Mouse (Mus musculus) CH12.LX (cell line): ENCODE measurements at regions not wholly inside any gene's neighbourhood (a gene's known extent, or its start where the extent isn't known, plus 50 kb on each side); places are given as distances from the start of the nearest gene placed in this dataset.

Experiments used
- DNase-seq: peaks from one replicate; pipeline ENCODE4 v3.0.0-alpha.2; 2013; ENCODE audit errors: extremely low read depth
- H3K27ac ChIP-seq: 2 replicates; pipeline ENCODE4 v1.5.1; 2012; ENCODE audit warnings: low read depth, mild to moderate bottlenecking, control low read depth, moderate library complexity; ENCODE audit not compliant: insufficient read depth
- H3K27me3 ChIP-seq: replicated peaks from 2 replicates; pipeline ENCODE3; 2012; ENCODE audit warnings: inconsistent platforms
- H3K36me3 ChIP-seq, 2 experiments: replicated peaks in 1 of 2; 2 replicates each; pipeline versions ENCODE3 to v1.6.1; 2012; ENCODE audit warnings: inconsistent platforms in 1 of 2, low read length in 1 of 2, mild to moderate bottlenecking in 1 of 2, mixed read lengths in 1 of 2, moderate library complexity in 1 of 2; ENCODE audit not compliant: control insufficient read depth in 1 of 2, insufficient read depth in 1 of 2
- H3K4me1 ChIP-seq, 2 experiments: 2 replicates each; pipeline ENCODE4 v1.6.1; 2012; ENCODE audit warnings: inconsistent platforms in 1 of 2, moderate library complexity in 1 of 2; ENCODE audit not compliant: insufficient read depth in 2 of 2, control insufficient read depth in 1 of 2
- H3K4me2 ChIP-seq: 2 replicates; pipeline ENCODE4 v1.6.1; 2012; ENCODE audit warnings: low read depth, mild to moderate bottlenecking, control low read depth; ENCODE audit not compliant: poor library complexity, insufficient read depth, severe bottlenecking
- H3K4me3 ChIP-seq, 3 experiments: fragments of 150-350 bp in 1 of 3; sonication (generic) in 1 of 3; replicated peaks in 1 of 3; 2 replicates each; pipeline versions ENCODE3 to v1.5.1; 2011 to 2012; ENCODE audit warnings: low read depth in 2 of 3, low read length in 2 of 3, mild to moderate bottlenecking in 2 of 3, moderate library complexity in 2 of 3, control low read depth in 1 of 3, improper control_type of control experiment in 1 of 3, inconsistent platforms in 1 of 3, mixed read lengths in 1 of 3; ENCODE audit not compliant: poor library complexity in 1 of 3
- H3K79me2 ChIP-seq: replicated peaks from 2 replicates; pipeline ENCODE4 v1.6.1; 2012; ENCODE audit warnings: mild to moderate bottlenecking, moderate library complexity; ENCODE audit not compliant: control insufficient read depth, poor library complexity, insufficient read depth, severe bottlenecking; ENCODE audit errors: extremely low read depth
- H3K9ac ChIP-seq: 2 replicates; pipeline ENCODE4 v1.6.1; 2012; ENCODE audit warnings: low read depth, mild to moderate bottlenecking, control low read depth, moderate library complexity; ENCODE audit not compliant: insufficient read depth
- H3K9me3 ChIP-seq: replicated peaks from 2 replicates; pipeline ENCODE3; 2012; ENCODE audit warnings: low read length, inconsistent platforms, mixed read lengths
- BHLHE40 ChIP-seq: IDR thresholded peaks from 2 replicates; pipeline ENCODE4 v1.6.1; 2011; ENCODE audit warnings: mild to moderate bottlenecking, low read depth, low read length, improper control_type of control experiment
- CHD2 ChIP-seq: IDR thresholded peaks from 2 replicates; pipeline ENCODE4 v1.6.1; 2011; ENCODE audit warnings: low read length, improper control_type of control experiment
- CTCF ChIP-seq, 2 experiments: IDR thresholded peaks in 1 of 2; conservative IDR thresholded peaks in 1 of 2; 2 replicates each; pipeline ENCODE4 v1.5.1; 2011 to 2012; ENCODE audit warnings: low read depth in 2 of 2, low read length in 2 of 2, improper control_type of control experiment in 1 of 2, inconsistent platforms in 1 of 2, mild to moderate bottlenecking in 1 of 2, moderate library complexity in 1 of 2
- EP300 ChIP-seq: IDR thresholded peaks from 2 replicates; pipeline ENCODE4 v1.6.1; 2011; ENCODE audit warnings: low read length, improper control_type of control experiment
- ETS1 ChIP-seq: conservative IDR thresholded peaks from 2 replicates; pipeline ENCODE4 v1.6.1; 2012; ENCODE audit warnings: low read depth, mild to moderate bottlenecking, inconsistent platforms, low read length, improper control_type of control experiment, moderate library complexity
- GABPA ChIP-seq: IDR thresholded peaks from 2 replicates; pipeline ENCODE4 v1.6.1; 2012; ENCODE audit warnings: low read depth, low read length, improper control_type of control experiment, inconsistent platforms; ENCODE audit not compliant: insufficient replicate concordance
- IRF4 ChIP-seq: IDR thresholded peaks from 2 replicates; pipeline ENCODE4 v1.6.1; 2014; ENCODE audit warnings: low read depth, mild to moderate bottlenecking, inconsistent platforms, low read length, improper control_type of control experiment
- JUND ChIP-seq: conservative IDR thresholded peaks from 2 replicates; pipeline ENCODE4 v1.6.1; 2011; ENCODE audit warnings: low read depth, low read length, improper control_type of control experiment
- KAT2A ChIP-seq: IDR thresholded peaks from 2 replicates; pipeline ENCODE4 v1.6.1; 2012; ENCODE audit warnings: low read length, improper control_type of control experiment, inconsistent platforms; ENCODE audit not compliant: insufficient replicate concordance
- MXI1 ChIP-seq: IDR thresholded peaks from 2 replicates; pipeline ENCODE4 v1.6.1; 2011; ENCODE audit warnings: mild to moderate bottlenecking, low read depth, low read length, improper control_type of control experiment
- NRF1 ChIP-seq: IDR thresholded peaks from 2 replicates; pipeline ENCODE4 v1.6.1; 2014; ENCODE audit warnings: low read depth, mild to moderate bottlenecking, inconsistent platforms, low read length, improper control_type of control experiment, moderate library complexity
- RAD21 ChIP-seq: IDR thresholded peaks from 2 replicates; pipeline ENCODE4 v1.6.1; 2011; ENCODE audit warnings: low read depth, mild to moderate bottlenecking, low read length, improper control_type of control experiment, moderate library complexity
- SMC3 ChIP-seq: IDR thresholded peaks from 2 replicates; pipeline ENCODE4 v1.6.1; 2011; ENCODE audit warnings: low read depth, low read length, improper control_type of control experiment
- TBP ChIP-seq: conservative IDR thresholded peaks from 2 replicates; pipeline ENCODE4 v1.6.1; 2011; ENCODE audit warnings: low read depth, low read length, improper control_type of control experiment
- TCF12 ChIP-seq: IDR thresholded peaks from 2 replicates; pipeline ENCODE4 v1.6.1; 2014; ENCODE audit warnings: low read depth, mild to moderate bottlenecking, inconsistent platforms, low read length, improper control_type of control experiment
- USF1 ChIP-seq: IDR thresholded peaks from 2 replicates; pipeline ENCODE4 v1.6.1; 2014; ENCODE audit warnings: low read depth, mild to moderate bottlenecking, inconsistent platforms, low read length, improper control_type of control experiment
- USF2 ChIP-seq: conservative IDR thresholded peaks from 2 replicates; pipeline ENCODE4 v1.6.1; 2011; ENCODE audit warnings: low read depth, low read length, improper control_type of control experiment
- ZMIZ1 ChIP-seq: IDR thresholded peaks from 2 replicates; pipeline ENCODE4 v1.6.1; 2012; ENCODE audit warnings: low read depth, mild to moderate bottlenecking, inconsistent platforms, low read length, improper control_type of control experiment
- dilution Hi-C: fragments of 300-500 bp; cut with MboI; formaldehyde crosslinking; loops from 2 replicates; pipeline ENCODE4 v1.14.3; 2020; ENCODE audit warnings: low sequenced_read_pairs; ENCODE audit not compliant: extremely low pct_unique_long_range_greater_than_20kb, extremely low pct_ligation_motif_present
- in situ Hi-C: fragments of 300-500 bp; cut with MboI; formaldehyde crosslinking; loops from 3 replicates; pipeline ENCODE4 v1.14.3; 2019; ENCODE audit warnings: low sequenced_read_pairs, low pct_ligation_motif_present, low pct_unique_long_range_greater_than_20kb, mixed read lengths

GRCm38 (mm10) chr14:25323542-25324484 lies 135.2 kb upstream of the Zmiz1 start:
- no peak overlapping the region for H3K9ac ChIP-seq
- H3K27me3 ChIP-seq, result peaks cover 8% of the 10 kb centered on the region
- no peak overlapping the region for H3K27ac ChIP-seq
- no peak overlapping the region for H3K4me2 ChIP-seq
- in situ Hi-C loops (no loop called here), dilution Hi-C loops (no loop called here)
- H3K79me2 ChIP-seq, result no peaks in the 10 kb centered on the region
- no peaks in the 10 kb centered on the region for H3K9me3 ChIP-seq
- H3K4me1 ChIP-seq, result peaks cover 16 to 48% of the 10 kb centered on the region in 2 experiments
- no peak for DNase-seq
- TF ChIP-seq CHD2 (no peak), TCF12 (no peak), TBP (no peak)
- H3K36me3 ChIP-seq, result no peaks in the 10 kb centered on the region
- H3K4me3 ChIP-seq, result peak overlapping the region in 1 of 3 experiments; percentile 31

GRCm38 (mm10) chr14:25325887-25326286 lies 133.1 kb upstream of the Zmiz1 start:
- DNase-seq, result peak; percentile 87

GRCm38 (mm10) chr14:25328230-25328629 lies 130.8 kb upstream of the Zmiz1 start:
- no peaks in the 10 kb centered on the region for H3K79me2 ChIP-seq
- no peaks in the 10 kb centered on the region for H3K36me3 ChIP-seq
- no peak overlapping the region for H3K27ac ChIP-seq
- peaks cover 20 to 44% of the 10 kb centered on the region in 2 experiments for H3K4me1 ChIP-seq
- no peaks in the 10 kb centered on the region for H3K27me3 ChIP-seq
- H3K4me2 ChIP-seq, result no peak overlapping the region
- dilution Hi-C loops (no loop called here), in situ Hi-C loops (no loop called here)
- H3K4me3 ChIP-seq, result no peak overlapping the region
- H3K9me3 ChIP-seq, result peaks cover 2% of the 10 kb centered on the region
- DNase-seq, result no peak
- no peak overlapping the region for H3K9ac ChIP-seq
- TF ChIP-seq GABPA (no peak), EP300 (no peak), ZMIZ1 (no peak), NRF1 (no peak), USF2 (no peak), MXI1 (no peak), CTCF (conservative IDR thresholded peaks at IDR 0.05 in 1 of 2, IDR thresholded peaks at IDR 0.05 in 1 of 2; ENCODE audit: low read depth in 2 of 2, low read length in 2 of 2) (no peak), ETS1 (no peak), IRF4 (no peak), JUND (no peak), KAT2A (no peak), TBP (no peak)

More at GRCm38 (mm10) chr14:25325887-25326286, 133.1 kb upstream of the Zmiz1 start:
- Histone ChIP-seq H3K36me3 (no peaks in the 10 kb centered on the region), H3K9ac (no peak overlapping the region), H3K27me3 (no peaks in the 10 kb centered on the region), H3K27ac (no peak overlapping the region), H3K4me1 (peaks cover 16 to 46% of the 10 kb centered on the region in 2 experiments), H3K79me2 (no peaks in the 10 kb centered on the region), H3K4me3 (no peak overlapping the region), H3K4me2 (no peak overlapping the region), H3K9me3 (peaks cover 2% of the 10 kb centered on the region)
- TF ChIP-seq IRF4, result peak; percentile 82
- peak; percentile 66; the same call in 1 of the 2 replicates for TF ChIP-seq TCF12
- no peak for TF ChIP-seq USF1
- peak in 1 of 2 experiments; percentile 52; a peak in 2 of 4 replicates for TF ChIP-seq CTCF (conservative IDR thresholded peaks at IDR 0.05 in 1 of 2, IDR thresholded peaks at IDR 0.05 in 1 of 2; ENCODE audit: low read depth in 2 of 2, low read length in 2 of 2)
- TF ChIP-seq USF2, result no peak
- TF ChIP-seq RAD21, result peak; percentile 57
- TF ChIP-seq MXI1, result no peak
- peak; percentile 61 for TF ChIP-seq SMC3
- TF ChIP-seq BHLHE40, result 0 out of 2 replicates have a peak, but pooled peaks have one; percentile 26
- TF ChIP-seq EP300, result peak; percentile 84
- in situ Hi-C loops (no loop called here), dilution Hi-C loops (no loop called here)
